Mouse (Mus musculus) adrenal gland, adult (tissue): ENCODE measurements around the gene Stxbp4.

ENCODE experiments used
- DNase-seq, 2 experiments: peaks; one replicate each; pipeline ENCODE4 v3.0.0; 2022 to 2023; ENCODE audit warnings: low spot score in 1 of 2; ENCODE audit not compliant: inconsistent age in 2 of 2

Stxbp4 gene

DNA sequence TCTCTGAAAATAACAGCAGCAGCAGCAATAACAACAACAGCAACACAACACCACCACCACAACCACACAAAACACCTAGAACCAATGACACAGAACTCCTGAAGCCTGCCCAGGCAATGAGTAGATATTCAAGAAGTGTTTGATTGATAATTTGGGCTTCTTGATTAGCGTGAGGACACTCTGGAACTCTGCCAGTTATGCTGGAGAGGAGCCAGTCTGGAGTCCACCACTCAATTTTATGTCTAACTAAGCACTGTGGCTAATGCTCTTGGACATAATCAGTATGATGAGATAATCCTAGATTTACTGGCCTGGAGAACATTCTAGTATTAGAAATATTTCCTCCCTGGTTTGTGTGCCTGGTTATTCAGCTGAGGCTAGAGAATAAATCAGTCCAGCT, 156.1 kb downstream of the Stxbp4 start:
- DNase-seq = no peak

DNA sequence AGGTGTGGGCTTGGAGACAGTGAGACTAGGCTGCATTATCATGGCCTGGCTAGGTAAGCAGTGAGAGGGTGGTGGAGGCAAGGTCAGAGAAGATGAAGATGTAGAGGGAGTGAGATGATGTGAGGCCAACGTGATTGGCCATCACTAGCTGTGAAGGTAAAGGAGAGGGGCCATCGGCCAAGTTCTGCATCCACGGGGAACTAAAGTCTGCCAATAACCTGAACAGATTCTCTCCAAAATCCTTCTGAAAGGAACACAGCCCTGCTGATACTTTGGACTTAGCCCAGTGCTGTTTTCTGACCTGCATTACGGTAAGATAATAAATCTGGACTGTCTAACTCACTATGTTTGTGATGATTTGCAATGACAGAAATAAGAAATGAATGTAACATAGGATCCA, 167.6 kb downstream of the Stxbp4 start:
- no peak for DNase-seq

DNA sequence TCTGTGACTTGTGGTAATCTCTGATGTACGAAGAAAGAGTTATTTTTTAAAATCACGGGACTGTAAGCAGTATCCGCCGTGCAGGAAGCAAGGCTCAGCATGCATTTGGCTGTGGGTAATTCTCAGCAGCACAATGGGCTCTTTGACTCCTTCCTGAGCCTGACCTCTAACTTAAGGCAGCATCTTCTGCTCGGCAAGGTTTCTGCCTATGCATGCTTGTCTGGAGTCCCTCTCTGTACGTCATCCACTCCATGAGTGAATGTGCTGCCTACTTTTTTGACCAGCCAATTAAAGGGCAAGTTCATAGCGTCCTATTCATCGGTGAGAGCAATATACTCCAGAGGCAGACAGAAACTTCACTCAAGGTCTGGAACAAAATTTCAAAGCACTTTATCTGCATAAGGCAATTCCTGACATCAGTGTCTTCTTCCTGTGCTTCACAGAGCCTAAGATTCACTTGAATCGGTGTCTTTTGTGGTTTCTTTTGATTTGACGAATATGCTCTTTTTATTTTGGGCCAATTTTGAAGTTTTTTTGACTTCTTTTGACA, 173.8 kb downstream of the Stxbp4 start:
- peak; percentile 25 to 68 for DNase-seq

DNA sequence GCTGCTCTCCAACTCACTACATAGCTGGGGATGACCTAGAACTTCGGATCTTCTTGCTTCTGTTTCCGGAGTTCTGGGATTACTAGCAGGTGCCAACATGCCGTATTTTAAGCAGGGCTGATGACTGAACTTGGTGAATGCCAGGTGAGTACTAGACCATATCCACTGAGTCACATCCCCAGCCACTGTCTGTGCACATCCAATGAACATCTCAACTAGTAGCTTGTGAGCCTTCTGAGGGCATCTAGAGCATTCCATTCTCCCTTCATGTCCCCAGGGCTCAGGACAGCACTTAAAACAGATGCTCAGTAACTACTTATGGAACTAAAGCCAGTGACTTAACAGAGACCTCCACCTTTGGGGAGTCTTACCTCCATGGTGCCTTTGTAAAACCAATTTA, 177.4 kb downstream of the Stxbp4 start:
- no peak for DNase-seq

DNA sequence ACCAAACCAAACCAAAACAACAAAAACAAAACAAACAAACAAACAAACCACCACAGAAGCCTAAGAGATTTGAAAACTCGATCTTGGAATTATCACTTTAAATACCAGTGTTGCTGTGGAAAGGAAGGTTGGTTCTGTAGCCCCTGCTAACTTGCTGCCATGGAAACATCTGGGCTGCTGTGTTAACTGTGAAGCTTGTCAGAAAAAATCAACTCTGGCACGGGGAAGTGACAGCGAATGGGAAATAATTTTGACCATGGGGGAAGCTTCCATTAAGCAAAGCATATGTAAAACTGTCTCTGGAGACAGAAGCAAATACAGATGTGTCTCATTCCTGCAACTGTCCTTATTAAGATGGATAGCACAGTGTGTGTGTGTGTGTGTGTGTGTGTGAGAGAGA, 185.8 kb downstream of the Stxbp4 start:
- DNase-seq = no peak

DNA sequence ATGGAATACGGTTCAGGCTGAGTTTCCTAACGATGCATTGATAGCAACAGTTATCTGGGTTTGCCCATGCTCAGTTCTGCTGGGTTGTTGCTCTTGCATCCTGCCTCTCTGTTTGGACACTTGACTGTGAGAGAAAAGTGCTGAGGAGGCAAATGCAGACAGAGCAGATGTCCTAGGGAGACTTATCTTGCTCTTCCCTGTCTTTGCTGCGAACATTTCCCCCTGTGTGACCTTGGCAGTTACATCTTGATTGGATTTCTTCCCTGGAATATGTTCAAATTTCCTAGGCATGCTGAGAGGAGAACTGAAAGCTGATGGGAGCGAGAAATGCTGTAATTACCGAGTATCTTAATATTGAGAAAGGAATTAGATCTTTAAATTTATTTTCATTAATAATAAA, 186.4 kb downstream of the Stxbp4 start:
- DNase-seq = no peak

DNA sequence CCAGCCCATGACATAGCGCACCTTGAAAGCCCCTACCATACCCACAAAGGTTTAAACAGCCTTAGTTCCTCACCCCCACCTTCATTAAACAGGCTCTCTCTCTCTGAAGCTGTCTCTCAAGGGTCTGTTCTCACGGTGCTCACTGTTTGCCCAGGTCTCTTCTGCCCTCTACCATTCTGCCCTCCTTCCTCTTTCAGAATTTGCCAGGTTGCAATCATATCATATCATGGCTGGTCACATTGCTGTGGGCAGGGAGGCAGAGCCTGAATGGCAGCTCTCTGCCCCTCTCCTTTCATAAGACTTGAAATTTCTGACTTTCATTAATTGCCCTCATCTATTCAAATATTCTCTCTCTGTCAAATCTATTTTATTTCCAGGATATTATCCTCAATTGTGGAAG, 195.4 kb downstream of the Stxbp4 start:
- no peak for DNase-seq

DNA sequence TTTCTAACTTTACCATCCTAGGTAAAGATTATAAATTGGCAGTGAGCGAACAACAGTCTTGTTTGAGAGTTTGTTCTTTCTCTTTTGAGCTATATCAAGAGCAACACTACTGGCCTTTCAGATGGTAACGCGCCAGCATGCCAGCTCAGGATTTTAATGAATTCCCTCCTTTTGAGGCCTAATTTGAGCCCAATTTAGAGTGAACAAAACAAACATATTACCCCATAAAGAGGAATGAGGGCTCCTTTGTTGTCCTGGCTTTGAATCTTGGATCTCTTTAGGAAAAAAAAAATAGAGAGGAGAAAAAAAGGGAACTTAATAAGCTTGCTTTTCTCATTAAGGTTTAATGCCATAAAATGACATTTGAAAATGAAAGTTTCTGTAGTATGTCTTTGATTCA, 197.0 kb downstream of the Stxbp4 start:
- no peak for DNase-seq

DNA sequence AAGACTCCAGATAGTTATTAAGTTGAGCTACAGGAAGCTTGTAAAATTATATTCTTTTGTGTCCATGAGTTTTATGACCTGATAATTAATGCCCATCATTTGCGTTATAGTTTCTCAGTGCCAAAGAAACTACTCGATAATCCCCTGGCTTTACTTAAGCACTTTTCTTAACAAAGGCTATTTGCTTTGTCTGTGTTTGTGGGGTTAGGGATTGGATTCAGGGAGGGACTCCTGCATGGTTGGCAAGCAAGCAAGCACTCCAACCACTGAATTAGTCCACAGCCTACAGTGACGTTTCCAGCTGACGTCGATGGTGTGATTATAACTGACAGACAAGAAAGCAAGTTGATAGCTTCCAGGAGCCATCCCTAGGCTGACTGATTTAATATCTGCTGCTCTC, 199.1 kb downstream of the Stxbp4 start:
- DNase-seq = no peak
